Mouse (Mus musculus) regulatory T cell (primary cell): ENCODE measurements around the gene Krtap1-5.

ENCODE experiments used
- in situ Hi-C: fragments of 300-600 bp; cut with MboI, MseI; formaldehyde crosslinking; loops from one replicate; pipeline ENCODE4 v1.15.1; 2025; ENCODE audit warnings: high pct_unique_total_duplicates

Gene Krtap1-5

DNA sequence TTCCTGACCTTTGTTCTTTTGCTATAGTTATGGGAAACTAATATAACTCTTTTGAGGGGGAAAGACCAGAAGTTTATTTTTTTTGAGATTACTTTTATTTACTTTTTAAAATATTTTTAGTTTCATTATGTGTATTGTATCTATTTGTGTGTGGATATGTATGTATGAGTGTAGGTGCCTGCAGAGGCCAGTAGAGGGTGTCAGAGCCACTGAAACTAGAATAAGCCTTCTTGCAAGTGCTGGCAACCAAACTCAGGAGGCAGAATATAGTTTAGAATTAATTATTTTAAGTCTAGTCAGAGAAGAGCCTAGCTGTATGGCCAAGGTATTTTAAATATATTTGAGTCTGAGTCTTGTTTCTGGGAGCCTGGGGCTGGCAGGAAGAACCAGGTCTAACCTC is 32.9 kb downstream of the Krtap1-5 start:
- in situ Hi-C loops = no loop called here

DNA sequence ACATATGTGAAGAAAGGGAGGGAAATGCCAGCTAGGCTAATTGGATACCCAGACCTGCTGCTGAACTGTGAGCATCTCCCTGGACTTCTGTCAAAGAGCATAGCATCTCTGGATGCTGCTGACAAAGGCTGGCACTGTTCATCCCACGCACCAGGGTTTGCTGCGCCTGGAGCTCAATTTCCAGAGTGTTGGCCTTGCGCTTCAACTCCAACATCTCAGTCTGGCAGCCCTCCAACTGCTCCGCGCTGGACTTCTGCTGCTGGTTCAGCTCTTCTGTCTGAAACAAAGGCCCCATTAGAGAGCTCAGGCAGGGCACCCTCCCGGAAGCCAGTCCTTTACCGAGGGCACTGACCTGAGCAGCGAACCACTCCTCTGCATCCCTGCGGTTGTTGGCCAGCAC is 41.1 kb downstream of the Krtap1-5 start:
- in situ Hi-C loops = no loop called here
